Mouse (Mus musculus) thymus, postnatal 0 days (tissue): ENCODE results near the gene Herc2. TPM values are rescaled to one million over a fixed set of nuclear protein-coding genes. Genes with fewer than 3 reads are reported as not detected.

Source experiments
- DNase-seq: peaks from one replicate; pipeline ENCODE4 v3.0.0-alpha.2; 2015; ENCODE audit warnings: low spot score
- polyA plus RNA-seq: library from polyadenylated mRNA; unstranded; fragments of >200 nt; fragmentation: Nextera tagmentation; extraction: Ambion mirVana; gene quantifications from 2 replicates; pipeline ENCODE4 v1.2.1, GENCODE M21; 2015

The Herc2 gene
- polyA plus RNA-seq, 1 experiment from 2014 or later: 22.7 TPM

DNA sequence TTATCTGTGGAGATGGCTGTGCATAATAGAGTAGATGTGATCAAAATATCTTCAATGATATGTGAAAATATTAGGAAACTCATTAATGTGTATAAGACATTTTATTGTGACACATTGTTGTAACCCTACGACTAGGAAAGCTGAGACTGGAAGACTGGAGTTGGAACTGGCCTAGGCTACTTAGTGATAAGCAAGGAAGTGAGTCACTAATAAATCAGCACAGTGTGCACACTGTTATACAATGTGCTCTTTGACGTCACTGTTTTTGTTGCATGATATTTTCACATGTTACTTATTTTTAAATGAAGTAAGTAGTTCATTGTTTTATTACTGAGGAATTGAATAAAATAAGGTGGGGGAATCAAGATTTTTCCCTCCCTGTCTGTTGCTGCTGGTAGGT, 16.1 kb downstream of the Herc2 start:
- no peak for DNase-seq

- DNase-seq: no peak
Measured at GRCm38 (mm10) chr7:56066634-56067033, 16.6 kb downstream of the Herc2 start.

- DNase-seq: no peak
Measured at GRCm38 (mm10) chr7:56071724-56072123, 21.7 kb downstream of the Herc2 start.

GRCm38 (mm10) chr7:56083034-56083433, 33.0 kb downstream of the Herc2 start:
- no peak for DNase-seq

GRCm38 (mm10) chr7:56089097-56089496, 39.1 kb downstream of the Herc2 start:
- DNase-seq: no peak

DNA sequence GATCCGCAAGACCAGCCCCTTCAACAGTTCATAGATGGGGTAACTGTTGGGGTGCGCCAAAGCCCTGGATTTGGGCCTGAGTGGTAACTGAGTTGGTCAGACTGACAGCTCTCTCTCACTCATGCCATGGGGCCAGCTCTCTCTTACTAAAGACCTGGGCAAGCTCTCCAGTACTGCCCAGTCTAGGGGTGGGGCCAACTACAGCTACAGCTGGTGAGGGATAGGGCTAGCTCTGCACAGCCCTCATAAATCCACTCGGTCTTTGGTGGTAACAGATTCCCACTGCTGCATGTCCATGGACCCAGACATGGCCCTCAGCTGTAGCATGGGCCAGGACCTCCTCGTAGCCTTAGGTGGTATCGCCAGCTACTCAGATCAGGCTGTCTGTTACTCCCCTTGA, 41.4 kb downstream of the Herc2 start:
- no peak for DNase-seq

DNA sequence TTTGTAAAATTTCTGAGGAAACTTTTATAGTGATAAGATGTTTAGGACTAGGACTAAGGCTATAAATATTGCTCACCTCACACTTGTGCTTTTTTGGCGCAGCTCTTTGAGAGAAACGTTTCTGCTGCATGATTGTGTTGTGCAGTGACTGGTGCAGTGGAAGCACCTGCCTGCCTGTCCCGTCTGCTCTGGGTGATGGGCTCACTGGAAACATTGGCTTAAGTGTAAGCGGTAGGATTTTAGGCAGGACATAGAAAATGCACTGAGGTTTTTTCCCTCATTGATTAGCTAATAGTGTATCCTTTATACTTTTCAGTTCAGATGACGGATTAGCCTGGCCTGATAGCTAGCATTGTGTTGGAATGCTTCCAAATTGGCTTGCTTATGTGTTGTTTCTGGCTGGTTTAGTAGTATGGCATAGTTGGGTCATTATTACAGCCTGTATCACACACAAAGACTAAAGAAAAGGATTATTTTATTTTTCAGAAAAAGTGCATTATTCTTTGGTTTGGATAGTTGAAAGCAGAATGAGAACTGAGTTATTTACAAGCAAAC, 52.4 kb downstream of the Herc2 start:
- DNase-seq: no peak

DNA sequence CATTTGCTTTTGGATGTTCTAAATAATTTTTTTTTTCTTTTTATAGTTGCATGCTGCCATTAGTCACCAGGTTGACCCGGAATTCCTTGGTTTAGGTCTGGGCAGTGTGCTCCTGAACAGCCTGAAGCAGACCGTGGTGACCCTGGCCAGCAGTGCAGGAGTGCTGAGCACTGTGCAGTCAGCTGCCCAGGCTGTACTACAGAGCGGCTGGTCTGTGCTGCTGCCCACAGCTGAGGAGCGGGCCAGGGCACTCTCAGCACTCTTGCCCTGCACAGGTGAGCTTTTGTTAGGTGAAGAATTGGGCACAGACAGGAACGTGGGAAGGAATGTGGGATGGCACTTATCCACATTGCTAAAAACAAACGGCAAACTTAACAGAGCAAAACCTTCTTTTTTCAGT, 63.0 kb downstream of the Herc2 start:
- DNase-seq: no peak

DNA sequence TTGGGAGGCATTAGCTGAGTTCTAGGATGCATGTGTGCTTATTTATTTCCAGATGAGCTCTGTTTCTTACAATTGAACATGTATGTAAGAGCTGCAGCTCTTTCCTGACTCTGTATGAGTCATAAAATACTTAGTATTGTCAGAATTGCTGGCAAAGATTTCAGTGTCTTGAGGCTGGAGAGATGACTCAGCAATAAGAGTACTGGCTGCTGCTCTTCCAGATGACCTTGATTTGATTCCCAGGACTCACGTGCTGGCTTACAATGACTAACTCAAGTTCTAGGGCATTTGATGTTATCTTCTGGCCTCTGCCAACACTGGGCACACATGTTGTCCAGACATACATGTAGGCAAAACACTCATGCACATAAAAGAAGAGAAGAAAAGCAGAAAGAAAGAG, 64.2 kb downstream of the Herc2 start:
- no peak for DNase-seq

- DNase-seq: no peak
Measured at GRCm38 (mm10) chr7:56120968-56121367, 71.0 kb downstream of the Herc2 start.

DNA sequence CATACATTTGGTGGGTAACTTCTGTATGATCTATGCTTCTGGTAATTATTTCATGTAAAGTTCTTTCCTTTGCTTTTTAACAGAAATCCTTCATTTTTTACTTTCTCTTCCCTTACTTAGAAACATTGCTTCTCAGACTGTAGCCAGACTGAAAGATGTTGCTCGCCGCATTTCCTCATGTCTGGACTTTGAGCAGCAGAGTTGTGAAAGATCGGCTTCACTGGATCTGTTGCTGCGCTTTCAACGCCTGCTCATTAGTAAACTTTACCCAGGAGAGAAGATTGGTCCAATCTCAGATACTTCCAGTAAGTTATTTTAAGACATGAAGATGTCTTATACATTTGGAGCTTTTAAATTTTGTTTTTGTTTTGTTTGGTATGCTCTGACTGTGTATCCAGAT, 71.4 kb downstream of the Herc2 start:
- DNase-seq: no peak

DNA sequence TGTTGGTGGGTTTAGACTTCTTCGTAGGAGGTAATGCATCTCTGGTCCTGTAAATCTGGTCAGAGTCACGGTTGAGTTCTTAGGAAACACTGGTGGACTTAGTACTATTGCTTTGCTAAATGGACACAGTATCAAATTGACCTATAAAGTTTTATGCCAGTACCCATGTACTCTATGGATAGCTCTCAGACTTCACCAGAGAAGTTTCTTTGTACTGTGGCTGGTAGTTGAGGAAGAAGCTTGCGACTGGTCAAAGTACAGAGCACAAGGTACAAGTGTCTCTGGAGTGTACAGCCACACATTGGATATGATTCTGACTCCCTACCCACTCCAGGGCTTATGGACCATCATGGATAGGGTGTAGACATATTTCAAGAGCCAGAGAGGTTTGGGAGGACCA, 78.1 kb downstream of the Herc2 start:
- DNase-seq: no peak

GRCm38 (mm10) chr7:56129577-56129976, 79.6 kb downstream of the Herc2 start:
- DNase-seq: no peak

DNA sequence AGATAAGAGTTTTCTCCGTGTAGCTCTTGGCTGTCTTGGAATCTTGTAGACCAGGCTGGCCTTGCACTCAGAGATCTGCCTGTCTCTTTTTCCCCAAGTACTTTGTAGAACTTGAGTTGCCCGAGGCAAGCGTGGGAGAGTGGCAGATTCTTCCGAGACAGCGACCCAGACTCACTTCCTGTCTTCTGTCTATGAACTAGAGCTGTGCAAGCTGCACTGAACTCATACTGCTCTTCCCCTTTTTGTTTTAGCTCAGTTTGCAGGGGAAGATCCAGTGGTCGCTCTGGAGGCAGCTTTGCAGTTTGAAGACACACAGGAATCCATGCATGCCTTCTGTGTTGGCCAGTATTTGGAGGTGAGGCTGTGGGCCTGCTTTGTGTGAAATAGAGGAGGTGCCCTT, 81.6 kb downstream of the Herc2 start:
- DNase-seq: peak; percentile 28

- DNase-seq: no peak
Measured at GRCm38 (mm10) chr7:56138706-56139105, 88.7 kb downstream of the Herc2 start.

GRCm38 (mm10) chr7:56146424-56146823, 96.4 kb downstream of the Herc2 start:
- DNase-seq: no peak

DNA sequence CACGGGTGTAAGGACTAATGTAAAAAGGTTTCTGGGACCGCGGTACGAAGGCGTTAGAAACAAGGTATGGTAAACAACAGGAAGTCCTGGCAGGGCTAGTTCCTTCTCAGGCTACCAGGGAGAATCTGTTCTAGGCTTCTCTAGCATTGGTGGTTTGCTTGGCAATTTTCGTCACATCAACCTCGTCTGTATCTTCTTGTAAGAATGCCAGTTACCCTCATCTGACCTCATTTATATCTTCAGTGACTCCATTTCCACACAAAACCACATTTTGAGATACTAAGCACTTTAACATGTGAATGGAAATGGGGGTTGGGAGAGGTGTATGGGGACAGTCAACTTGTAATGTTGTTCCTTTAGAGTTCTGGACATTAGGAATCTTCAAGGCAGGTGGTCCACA, 98.9 kb downstream of the Herc2 start:
- no peak for DNase-seq

DNA sequence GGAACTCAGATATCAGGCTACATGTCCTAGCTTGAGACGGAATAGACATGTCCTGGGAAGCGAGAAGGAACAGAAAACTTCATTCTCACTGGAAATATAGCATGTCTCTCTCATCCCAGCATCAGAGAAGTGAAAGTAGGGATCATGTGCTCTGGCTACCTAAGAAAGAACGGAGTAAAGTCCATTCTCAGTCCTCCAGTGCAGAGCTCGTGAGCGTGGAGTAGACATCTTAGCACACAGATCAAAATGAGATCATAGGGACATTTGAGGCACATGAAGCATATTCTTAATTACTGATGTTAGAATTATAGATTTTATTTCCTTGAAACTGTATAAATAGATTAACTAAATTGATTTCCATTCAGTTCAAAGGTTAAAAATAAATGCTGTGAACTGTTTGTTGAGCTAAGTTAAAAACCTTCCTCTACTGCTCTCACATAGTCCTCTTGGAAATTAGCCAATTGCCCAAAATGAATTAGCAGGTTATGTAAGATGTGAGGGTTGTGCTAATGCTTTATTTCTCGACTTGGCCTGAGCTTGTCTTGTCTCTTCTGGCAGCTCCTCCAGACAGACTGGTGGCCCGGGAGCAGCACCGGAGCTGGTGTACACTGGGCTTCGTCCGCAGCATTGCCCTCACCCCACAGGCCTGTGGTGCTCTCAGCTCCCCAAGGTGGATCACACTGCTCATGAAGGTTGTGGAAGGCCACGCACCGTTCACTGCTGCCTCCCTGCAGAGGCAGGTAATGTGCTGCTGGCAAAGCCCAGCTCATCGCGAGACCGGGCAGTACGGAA, 102.1 kb downstream of the Herc2 start:
- no peak for DNase-seq

GRCm38 (mm10) chr7:56153161-56153560, 103.2 kb downstream of the Herc2 start:
- no peak for DNase-seq

GRCm38 (mm10) chr7:56153625-56154024, 103.6 kb downstream of the Herc2 start:
- no peak for DNase-seq

- no peak for DNase-seq
Measured at GRCm38 (mm10) chr7:56163316-56163715, 113.3 kb downstream of the Herc2 start.

DNA sequence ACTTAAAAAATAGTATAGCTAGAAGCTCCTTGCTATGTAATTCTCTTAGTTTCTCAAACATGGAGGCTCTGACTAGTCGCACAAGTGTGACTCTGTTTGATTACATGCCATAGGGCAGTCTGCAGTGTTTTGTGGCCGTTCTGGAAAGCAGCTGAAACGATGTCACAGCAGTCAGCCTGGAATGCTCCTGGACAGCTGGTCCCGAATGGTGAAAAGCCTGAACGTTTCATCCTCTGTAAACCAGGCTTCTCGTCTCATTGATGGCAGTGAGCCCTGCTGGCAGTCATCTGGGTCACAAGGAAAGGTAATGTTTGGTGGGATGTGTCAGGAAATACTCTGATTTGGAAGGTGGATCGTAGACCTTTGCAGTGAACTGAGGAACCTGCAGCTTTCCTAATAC, 118.7 kb downstream of the Herc2 start:
- no peak for DNase-seq

DNA sequence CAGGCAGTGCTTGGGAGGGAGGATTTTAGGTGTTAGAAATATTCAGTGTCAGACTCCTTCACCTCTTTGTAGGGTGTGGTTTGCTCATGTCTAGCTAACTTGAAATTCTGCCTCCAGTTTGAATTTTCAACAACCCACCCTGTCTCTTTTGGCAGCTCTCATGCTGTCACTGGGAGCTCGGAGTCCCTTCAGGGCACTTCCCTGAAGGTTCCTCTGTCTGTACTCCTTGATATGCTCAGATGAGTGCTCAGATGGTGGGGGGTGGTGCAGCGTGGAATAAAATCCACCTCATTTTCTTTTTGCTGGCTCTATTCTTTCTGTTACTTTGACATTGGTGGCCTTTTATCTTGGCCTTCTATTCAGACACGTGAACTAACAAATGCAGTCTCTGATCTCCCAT, 127.4 kb downstream of the Herc2 start:
- DNase-seq: no peak
